Mouse (Mus musculus) embryonic facial prominence, embryonic 12.5 days (tissue): ENCODE measurements around the gene Acot12. TPM values are rescaled to one million over a fixed set of nuclear protein-coding genes. Genes with fewer than 3 reads are reported as not detected.
"Not testable (repeated sequence)": the region's sequence is repeated elsewhere in the genome, so short reads cannot be mapped to it uniquely, and the experiment has no call there.

Source experiments
- ATAC-seq: fragments of 200-750 bp; cut with Nextera tagmentation; 2 replicates; pipeline ENCODE4 v1.8.0; 2017; ENCODE audit not compliant: insufficient number of reproducible peaks, insufficient read depth, low FRiP score, low TSS enrichment
- H3K27ac ChIP-seq: fragments of 300-500 bp; sonication (generic); 2 replicates; pipeline ENCODE4 v1.5.1; 2016; ENCODE audit warnings: mild to moderate bottlenecking
- H3K27me3 ChIP-seq: fragments of 300-500 bp; sonication (generic); 2 replicates; pipeline ENCODE4 v1.6.1; 2016; ENCODE audit warnings: mild to moderate bottlenecking, moderate library complexity
- H3K36me3 ChIP-seq: fragments of 300-500 bp; sonication (generic); 2 replicates; pipeline ENCODE4 v1.6.1; 2016; ENCODE audit warnings: mild to moderate bottlenecking
- H3K4me1 ChIP-seq: fragments of 300-500 bp; sonication (generic); 2 replicates; pipeline ENCODE4 v1.6.1; 2016
- H3K4me2 ChIP-seq: fragments of 300-500 bp; sonication (generic); replicated peaks from 2 replicates; pipeline ENCODE4 v1.6.1; 2016; ENCODE audit warnings: mild to moderate bottlenecking, moderate library complexity
- H3K4me3 ChIP-seq: fragments of 300-500 bp; sonication (generic); 2 replicates; pipeline ENCODE4 v1.5.1; 2016; ENCODE audit warnings: mild to moderate bottlenecking
- H3K9ac ChIP-seq: fragments of 300-500 bp; sonication (generic); 2 replicates; pipeline ENCODE4 v1.6.1; 2016; ENCODE audit warnings: mild to moderate bottlenecking, moderate library complexity
- H3K9me3 ChIP-seq: fragments of 300-500 bp; sonication (generic); 2 replicates; pipeline ENCODE4 v1.6.1; 2016; ENCODE audit warnings: mild to moderate bottlenecking, moderate library complexity
- WGBS: fragments of 180-500 bp; shearing (Covaris S2); methylation state at CpG from one replicate; pipeline ENCODE4 v1.1.7; 2016; 5-methylcytosine and 5-hydroxymethylcytosine counted together
- polyA plus RNA-seq: library from polyadenylated mRNA; unstranded; fragments of >200 nt; fragmentation: Nextera tagmentation; extraction: Ambion mirVana; gene quantifications from 2 replicates; pipeline ENCODE4 v1.2.1, GENCODE M21; 2016

Acot12 gene
- polyA plus RNA-seq, 1 experiment from 2014 or later, result 0.06 TPM

DNA sequence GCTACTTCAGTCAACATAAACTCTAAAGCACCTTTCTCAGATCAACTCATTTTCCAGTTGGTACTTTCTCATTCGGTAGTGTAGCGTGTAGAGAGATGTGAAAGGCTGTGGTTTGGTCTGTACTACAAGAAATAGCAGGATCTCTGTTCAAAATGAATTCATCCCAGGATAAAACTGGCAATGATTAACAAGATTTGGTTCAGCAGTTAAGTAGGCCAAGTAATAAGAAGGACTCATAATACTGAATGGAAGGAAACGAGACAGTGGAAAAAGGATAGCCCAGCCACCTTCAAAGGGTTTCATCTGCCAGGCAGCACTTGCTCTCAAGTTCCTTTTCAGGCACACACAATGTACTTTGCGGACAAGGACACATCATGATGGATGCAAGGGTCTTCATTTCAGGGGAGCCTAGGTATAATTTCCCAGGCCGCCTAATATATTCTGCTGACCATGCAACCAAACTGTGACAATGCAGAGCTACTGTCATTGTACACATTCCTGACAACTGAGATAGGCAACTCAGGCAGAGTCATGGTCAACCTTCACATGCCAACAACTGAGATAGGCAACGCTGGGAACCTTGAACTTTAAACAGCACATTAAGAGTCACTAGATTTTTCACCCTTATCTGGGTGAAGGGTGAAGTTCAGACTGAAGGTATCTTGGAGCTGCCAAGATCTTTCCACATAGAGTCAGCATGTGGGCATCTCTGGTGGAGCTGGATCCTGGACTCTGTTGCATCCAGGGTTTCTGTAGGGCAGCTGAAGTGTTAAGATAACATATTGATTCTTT lies 20.5 kb downstream of the Acot12 start:
- Histone ChIP-seq H3K27ac (no peak overlapping the region), H3K4me3 (no peak overlapping the region), H3K9ac (no peak overlapping the region), H3K4me1 (no peaks in the 10 kb centered on the region), H3K4me2 (no peak overlapping the region), H3K27me3 (no peaks in the 10 kb centered on the region), H3K9me3 (no peaks in the 10 kb centered on the region), H3K36me3 (no peaks in the 10 kb centered on the region)
- no peak for ATAC-seq
- 90% methylated on average over 6 of the region's 6 CpGs for WGBS

DNA sequence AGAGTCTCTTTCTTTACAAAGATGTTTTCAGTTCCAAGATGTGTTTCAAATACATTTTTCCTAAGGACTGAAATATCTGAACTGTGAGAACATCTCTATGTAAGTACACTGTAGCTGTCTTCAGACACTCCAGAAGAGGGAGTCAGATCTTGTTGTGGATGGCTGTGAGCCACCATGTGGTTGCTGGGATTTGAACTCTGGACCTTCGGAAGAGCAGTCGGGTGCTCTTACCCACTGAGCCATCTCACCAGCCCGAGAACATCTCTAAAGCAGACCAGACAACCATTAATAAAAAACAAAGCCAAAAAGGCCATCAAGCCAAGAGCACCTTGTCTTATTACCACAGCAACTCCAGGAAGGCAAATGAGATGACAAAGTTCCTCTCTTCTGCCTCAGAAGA lies 22.3 kb downstream of the Acot12 start:
- H3K4me3 ChIP-seq, H3K4me1 ChIP-seq, H3K4me2 ChIP-seq, ATAC-seq, H3K9ac ChIP-seq, H3K27me3 ChIP-seq, H3K27ac ChIP-seq, H3K9me3 ChIP-seq, H3K36me3 ChIP-seq: not testable (repeated sequence)
- WGBS, result 93% methylated on average over 3 of the region's 3 CpGs

DNA sequence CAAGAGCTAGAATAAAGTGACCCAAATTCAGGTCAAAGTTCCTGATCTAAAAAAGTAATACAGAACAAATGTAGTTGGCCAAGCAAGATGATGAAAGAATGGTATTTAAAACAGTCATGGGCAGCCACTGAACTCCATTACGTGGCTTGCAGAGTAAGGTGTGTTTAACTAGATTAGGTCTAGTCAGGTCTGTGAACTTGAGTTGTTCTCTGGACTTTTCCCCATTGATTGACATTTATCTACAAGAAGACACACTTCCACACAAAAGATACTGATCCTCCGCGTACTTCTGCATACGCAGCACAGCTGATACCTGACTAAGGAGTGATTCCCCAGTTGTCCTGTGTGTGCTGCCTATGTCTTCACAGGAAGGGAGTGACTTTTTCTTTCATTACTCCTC lies 24.3 kb downstream of the Acot12 start:
- H3K4me1 ChIP-seq, result no peaks in the 10 kb centered on the region
- no peaks in the 10 kb centered on the region for H3K36me3 ChIP-seq
- H3K27ac ChIP-seq, result no peak overlapping the region
- no peaks in the 10 kb centered on the region for H3K9me3 ChIP-seq
- no peak overlapping the region for H3K4me2 ChIP-seq
- no peaks in the 10 kb centered on the region for H3K27me3 ChIP-seq
- H3K4me3 ChIP-seq, result no peak overlapping the region
- no peak for ATAC-seq
- H3K9ac ChIP-seq, result no peak overlapping the region
- WGBS, result 89% methylated on average over 4 of the region's 4 CpGs

DNA sequence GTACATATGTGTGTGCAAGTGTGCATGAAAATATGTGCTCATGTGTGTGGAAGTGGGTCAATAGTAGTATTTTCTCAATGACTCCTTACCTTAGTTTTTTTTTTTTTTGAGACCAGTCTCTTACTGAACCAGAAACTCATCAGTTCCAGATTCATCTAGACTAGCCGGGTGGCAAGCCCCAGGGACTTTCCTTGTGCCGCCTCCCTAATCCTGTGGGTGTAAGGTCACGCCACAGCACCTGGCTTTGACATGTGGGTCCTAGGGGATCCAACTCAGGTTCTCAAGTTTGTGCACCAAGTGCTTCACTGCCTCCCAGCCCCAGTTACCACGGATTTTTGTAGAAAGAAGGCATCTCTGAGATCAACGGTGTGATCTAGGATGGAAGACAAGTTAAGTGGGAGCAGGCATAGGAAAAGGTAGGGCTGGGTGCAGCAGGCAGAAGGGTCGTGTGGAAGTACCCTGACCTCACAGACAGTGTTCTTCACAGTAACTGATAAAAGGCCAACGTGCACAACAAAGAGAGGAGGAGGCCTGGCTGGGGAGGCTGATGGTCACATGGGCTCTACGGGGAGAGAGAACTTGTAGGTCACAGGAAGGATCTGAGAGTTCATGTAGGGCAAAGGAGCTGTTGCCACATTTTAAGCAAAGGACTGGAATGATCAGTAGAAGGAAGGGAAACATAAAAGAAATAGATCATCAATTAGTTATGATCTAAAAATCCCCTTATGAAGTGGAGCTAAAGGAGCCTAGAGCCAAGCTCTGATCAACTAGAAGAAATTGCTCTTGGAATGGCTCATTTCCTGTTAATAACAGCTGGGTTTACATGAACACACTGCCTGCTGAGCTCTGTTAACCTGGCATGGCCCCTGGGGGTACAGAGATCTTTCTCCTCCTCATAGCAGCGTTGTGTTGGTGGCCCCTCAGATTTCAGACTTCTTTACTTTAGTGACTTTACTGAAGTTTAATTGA lies 27.7 kb downstream of the Acot12 start:
- WGBS, result 63% methylated on average over 9 of the region's 9 CpGs
- Histone ChIP-seq H3K4me1 (no peaks in the 10 kb centered on the region), H3K9me3 (no peaks in the 10 kb centered on the region), H3K36me3 (no peaks in the 10 kb centered on the region), H3K27ac (no peak overlapping the region), H3K27me3 (no peaks in the 10 kb centered on the region), H3K4me2 (no peak overlapping the region), H3K9ac (no peak overlapping the region), H3K4me3 (no peak overlapping the region)
- no peak for ATAC-seq

DNA sequence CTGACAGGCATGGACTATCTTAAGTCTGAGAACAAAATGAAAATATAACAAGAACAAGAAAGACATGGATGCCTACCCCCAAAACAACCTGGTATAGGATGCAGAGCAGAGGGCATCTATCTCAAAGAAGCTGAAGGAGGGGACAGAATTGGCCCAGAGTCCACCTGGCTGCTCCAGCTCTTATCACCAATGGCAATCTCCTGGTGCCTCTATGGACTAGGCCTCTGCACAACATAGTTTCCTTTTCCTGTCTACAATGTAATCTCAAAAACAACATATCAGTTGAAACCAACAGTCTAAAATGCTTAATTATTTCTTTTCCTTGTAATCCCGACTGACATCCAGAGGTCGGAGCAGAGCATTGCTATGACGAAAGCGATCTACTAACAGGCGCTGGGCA lies 36.8 kb downstream of the Acot12 start:
- no peak overlapping the region for H3K4me2 ChIP-seq
- H3K27ac ChIP-seq, result no peak overlapping the region

DNA sequence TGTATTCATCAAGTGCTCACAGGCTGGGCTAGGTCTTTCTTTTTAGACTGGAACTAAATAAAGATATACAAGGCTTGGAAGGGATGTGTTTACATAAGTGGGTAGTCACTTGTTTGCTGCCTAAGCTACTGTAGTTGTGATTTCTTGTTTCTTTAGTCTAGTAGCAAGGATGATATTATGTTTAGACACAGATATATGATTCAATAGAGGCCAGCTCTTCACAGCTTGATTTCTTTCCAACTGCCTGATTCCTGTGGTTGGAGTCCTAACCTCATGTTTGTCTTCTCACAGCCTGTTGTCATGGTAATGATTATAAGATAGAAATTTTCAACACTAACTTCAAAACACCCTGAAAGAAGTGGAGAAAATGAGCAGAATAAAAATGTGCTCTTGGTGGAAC lies 38.6 kb downstream of the Acot12 start:
- ATAC-seq, result no peak
- H3K9me3 ChIP-seq, result no peaks in the 10 kb centered on the region
- no peaks in the 10 kb centered on the region for H3K36me3 ChIP-seq
- H3K27ac ChIP-seq, result no peak overlapping the region
- no peaks in the 10 kb centered on the region for H3K27me3 ChIP-seq
- H3K4me2 ChIP-seq, result no peak overlapping the region
- no peak overlapping the region for H3K4me3 ChIP-seq
- no peak overlapping the region for H3K9ac ChIP-seq
- H3K4me1 ChIP-seq, result no peaks in the 10 kb centered on the region

More for the DNA sequence above, 36.8 kb downstream of the Acot12 start:
- Histone ChIP-seq H3K4me3 (no peak overlapping the region), H3K4me1 (no peaks in the 10 kb centered on the region), H3K9ac (no peak overlapping the region), H3K27me3 (no peaks in the 10 kb centered on the region), H3K9me3 (no peaks in the 10 kb centered on the region), H3K36me3 (no peaks in the 10 kb centered on the region)
- 89% methylated on average over 5 of the region's 5 CpGs for WGBS
- no peak for ATAC-seq

DNA sequence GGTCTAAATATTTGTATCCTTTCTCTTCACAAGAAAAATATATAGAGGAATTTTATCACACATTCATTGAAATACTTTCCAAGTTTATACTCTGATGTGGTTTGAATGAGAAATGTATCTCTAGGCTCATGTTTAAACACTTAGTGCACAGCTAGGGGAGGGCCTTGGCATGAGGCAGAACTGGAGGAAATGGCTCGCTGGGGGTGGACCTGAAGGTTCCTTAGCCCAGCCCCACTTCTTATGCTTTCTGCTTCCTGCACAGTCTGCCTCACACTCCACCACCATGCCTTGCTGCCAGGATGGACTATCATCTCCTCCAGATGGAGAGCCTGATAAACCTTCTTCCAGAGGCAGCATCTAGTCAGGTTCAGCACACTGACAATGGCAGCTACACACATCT lies 50.7 kb downstream of the Acot12 start:
- Histone ChIP-seq H3K27me3 (no peaks in the 10 kb centered on the region), H3K36me3 (peaks cover 26% of the 10 kb centered on the region), H3K9me3 (no peaks in the 10 kb centered on the region), H3K27ac (no peak overlapping the region), H3K9ac (no peak overlapping the region), H3K4me3 (no peak overlapping the region), H3K4me1 (no peaks in the 10 kb centered on the region), H3K4me2 (no peak overlapping the region)
- no peak for ATAC-seq
- WGBS, result 71% methylated on average over 1 of the region's 1 CpGs

DNA sequence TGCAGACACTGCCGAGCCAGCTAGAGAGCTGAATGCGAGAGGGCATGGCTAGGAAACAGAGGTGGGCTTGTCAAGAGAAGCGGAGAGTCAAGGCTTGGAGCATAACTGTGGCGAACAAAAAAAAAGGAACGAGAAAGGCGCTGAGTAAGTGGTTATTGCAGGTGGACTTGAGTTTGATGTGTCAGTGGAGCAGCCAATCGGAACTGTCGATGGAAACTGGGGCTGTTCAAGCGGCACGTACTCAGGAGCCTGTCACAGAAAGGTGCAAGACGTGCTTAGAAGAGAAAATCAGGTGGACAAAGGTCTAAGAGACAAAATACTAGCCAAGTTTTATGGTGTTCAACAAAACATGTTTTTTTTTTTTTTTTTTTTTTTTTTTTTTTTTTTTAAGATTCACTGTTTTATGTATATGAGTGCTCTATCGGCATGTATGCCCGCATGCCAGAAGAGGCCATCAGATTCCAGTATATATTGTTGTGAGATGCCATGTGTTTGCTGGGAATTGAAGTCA lies 53.7 kb downstream of the Acot12 start:
- 93% methylated on average over 13 of the region's 13 CpGs for WGBS
- ATAC-seq, result no peak
- Histone ChIP-seq H3K4me3 (no peak overlapping the region), H3K9ac (no peak overlapping the region), H3K27me3 (no peaks in the 10 kb centered on the region), H3K4me1 (no peaks in the 10 kb centered on the region), H3K36me3 (peaks cover 52% of the 10 kb centered on the region), H3K9me3 (no peaks in the 10 kb centered on the region), H3K4me2 (no peak overlapping the region), H3K27ac (no peak overlapping the region)

DNA sequence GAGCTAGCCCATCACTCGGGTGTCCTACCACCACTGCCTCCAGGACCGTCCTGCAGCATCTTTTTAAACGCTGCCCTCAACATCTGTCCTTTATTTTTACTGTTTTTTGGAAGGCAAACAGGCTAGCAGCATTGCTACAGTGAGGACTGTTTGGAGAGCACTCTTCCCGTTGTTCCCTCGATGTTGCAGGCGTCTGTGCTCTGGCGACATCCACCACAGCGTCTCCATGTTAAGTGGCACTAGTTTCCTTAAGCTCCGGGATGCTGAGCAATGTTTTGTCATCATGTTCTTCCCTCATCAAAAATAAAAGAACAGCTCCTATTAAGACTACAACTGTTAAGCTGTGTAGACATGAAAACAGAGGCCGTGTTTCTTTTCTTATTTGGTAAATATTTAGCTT lies 54.3 kb downstream of the Acot12 start:
- H3K36me3 ChIP-seq, result peaks cover 59% of the 10 kb centered on the region
- no peaks in the 10 kb centered on the region for H3K9me3 ChIP-seq
- H3K4me2 ChIP-seq, result no peak overlapping the region
- no peak overlapping the region for H3K4me3 ChIP-seq
- H3K9ac ChIP-seq, result no peak overlapping the region
- no peaks in the 10 kb centered on the region for H3K27me3 ChIP-seq
- no peak for ATAC-seq
- H3K4me1 ChIP-seq, result no peaks in the 10 kb centered on the region
- WGBS, result 88% methylated on average over 10 of the region's 10 CpGs
- H3K27ac ChIP-seq, result no peak overlapping the region

DNA sequence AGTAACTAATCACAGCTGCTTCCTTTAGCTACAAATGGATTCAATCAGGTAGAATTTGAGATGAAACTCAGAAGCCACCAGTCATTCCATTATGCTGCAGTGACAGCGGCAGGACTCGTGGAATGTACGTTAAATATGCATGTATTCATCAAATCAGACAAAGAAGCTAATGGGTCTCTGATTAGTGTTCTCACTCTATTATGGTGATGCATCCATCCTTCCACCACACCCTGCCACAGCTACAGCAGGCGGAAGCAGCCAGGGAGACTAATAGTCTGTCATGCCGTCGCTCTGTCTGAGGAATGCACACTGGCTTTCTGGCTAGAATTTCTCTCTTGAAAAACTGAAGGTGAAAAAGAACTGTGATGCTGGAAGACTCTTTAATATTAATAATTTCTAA lies 54.7 kb downstream of the Acot12 start:
- no peak overlapping the region for H3K4me3 ChIP-seq
- H3K9me3 ChIP-seq, result no peaks in the 10 kb centered on the region
- no peaks in the 10 kb centered on the region for H3K27me3 ChIP-seq
- H3K27ac ChIP-seq, result no peak overlapping the region
- no peak for ATAC-seq
- H3K4me1 ChIP-seq, result no peaks in the 10 kb centered on the region
- H3K36me3 ChIP-seq, result peaks cover 61% of the 10 kb centered on the region
- H3K4me2 ChIP-seq, result no peak overlapping the region
- no peak overlapping the region for H3K9ac ChIP-seq
- WGBS, result 78% methylated on average over 6 of the region's 6 CpGs

DNA sequence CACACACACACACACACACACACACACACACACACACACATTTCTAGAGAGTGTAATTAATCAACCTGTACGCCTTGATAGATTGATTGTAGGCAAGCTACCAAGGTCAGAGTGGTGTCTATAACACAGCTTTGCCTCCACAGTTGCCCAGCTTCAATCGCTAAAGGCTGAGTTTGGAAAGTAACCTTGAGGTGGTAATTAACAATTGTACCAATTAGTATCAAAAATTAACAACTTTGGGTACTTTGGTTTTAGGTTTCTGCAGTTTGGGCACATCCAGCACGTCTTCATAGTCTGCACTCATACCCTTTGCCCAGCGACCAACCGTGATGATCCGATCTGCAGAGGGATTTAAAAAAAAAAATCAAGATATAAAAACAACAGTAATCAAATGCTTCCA lies 55.6 kb downstream of the Acot12 start:
- Histone ChIP-seq H3K4me1 (no peaks in the 10 kb centered on the region), H3K4me2 (no peak overlapping the region), H3K27me3 (no peaks in the 10 kb centered on the region), H3K9me3 (no peaks in the 10 kb centered on the region), H3K9ac (no peak overlapping the region), H3K4me3 (no peak overlapping the region), H3K27ac (no peak overlapping the region), H3K36me3 (peaks cover 66% of the 10 kb centered on the region)
- WGBS, result 95% methylated on average over 6 of the region's 6 CpGs
- ATAC-seq, result no peak

DNA sequence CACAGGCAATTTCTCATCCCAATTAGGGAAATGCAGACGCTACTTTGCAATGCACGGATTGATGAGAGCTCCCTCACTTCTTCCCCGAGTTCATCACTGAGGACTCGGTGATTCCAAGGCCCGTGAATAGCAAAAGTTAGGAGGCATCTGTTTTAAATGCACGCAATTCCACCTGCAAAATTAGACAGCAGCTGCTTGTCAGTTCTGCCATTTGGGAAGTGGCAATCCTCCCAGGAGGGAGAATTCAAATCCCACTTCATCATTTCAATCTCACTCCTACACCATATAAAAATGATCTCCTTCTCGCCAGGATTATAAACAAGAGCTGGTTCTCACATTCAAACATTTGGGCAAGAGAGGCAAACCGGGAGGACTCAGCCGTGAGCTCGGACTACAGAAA lies 56.1 kb downstream of the Acot12 start:
- H3K4me2 ChIP-seq, result no peak overlapping the region
- no peak overlapping the region for H3K9ac ChIP-seq
- ATAC-seq, result no peak
- H3K4me3 ChIP-seq, result no peak overlapping the region
- H3K4me1 ChIP-seq, result no peaks in the 10 kb centered on the region
- H3K9me3 ChIP-seq, result no peaks in the 10 kb centered on the region
- H3K27ac ChIP-seq, result no peak overlapping the region
- H3K27me3 ChIP-seq, result no peaks in the 10 kb centered on the region
- 88% methylated on average over 10 of the region's 10 CpGs for WGBS
- peaks cover 66% of the 10 kb centered on the region for H3K36me3 ChIP-seq
